Mouse (Mus musculus): Measurements from ENCODE around the gene Fdps.

- TF ChIP-seq GATA1 (IDR thresholded peaks at IDR 0.05; ENCODE audit: borderline replicate concordance, low read length) (no peak), FLI1 (IDR thresholded peaks at IDR 0.05; ENCODE audit: low read length) (no peak)
These were observed 30.7 kb upstream of the Fdps start for GRCm38 (mm10) chr3:89132285-89133062.
